Mouse (Mus musculus) thymus, postnatal 10 days (tissue): ENCODE results near the gene Prkci.

Experiments used
- DNase-seq, 2 experiments: peaks; one replicate each; pipeline ENCODE4 v3.0.0; 2021; ENCODE audit warnings: low spot score in 2 of 2

Gene Prkci

GRCm38 (mm10) chr3:30994859-30995258 is 688 bp upstream of the Prkci start:
- no peak for DNase-seq

GRCm38 (mm10) chr3:30995899-30996687 is 546 bp downstream of the Prkci start:
- no peak for DNase-seq

DNA sequence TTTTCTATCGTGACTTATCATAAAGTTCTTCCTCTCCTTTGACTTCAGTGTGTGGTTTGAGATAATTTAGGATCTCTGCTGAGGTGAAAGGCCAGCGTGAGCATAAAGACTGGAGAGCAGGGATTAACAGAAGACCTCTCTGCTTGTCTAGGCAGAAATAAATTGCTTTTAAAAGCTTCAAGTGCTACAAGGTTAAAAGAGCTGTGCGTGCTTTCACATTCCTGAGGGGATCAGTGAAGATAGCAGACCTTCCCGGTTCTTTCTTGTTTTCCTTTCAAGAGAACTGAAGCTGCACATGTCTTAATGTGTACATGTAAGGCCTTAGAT is 1.1 kb downstream of the Prkci start:
- DNase-seq = no peak

GRCm38 (mm10) chr3:30999401-31000017 is 4.0 kb downstream of the Prkci start:
- DNase-seq = no peak

GRCm38 (mm10) chr3:31000018-31000407 is 4.5 kb downstream of the Prkci start:
- no peak for DNase-seq

DNA sequence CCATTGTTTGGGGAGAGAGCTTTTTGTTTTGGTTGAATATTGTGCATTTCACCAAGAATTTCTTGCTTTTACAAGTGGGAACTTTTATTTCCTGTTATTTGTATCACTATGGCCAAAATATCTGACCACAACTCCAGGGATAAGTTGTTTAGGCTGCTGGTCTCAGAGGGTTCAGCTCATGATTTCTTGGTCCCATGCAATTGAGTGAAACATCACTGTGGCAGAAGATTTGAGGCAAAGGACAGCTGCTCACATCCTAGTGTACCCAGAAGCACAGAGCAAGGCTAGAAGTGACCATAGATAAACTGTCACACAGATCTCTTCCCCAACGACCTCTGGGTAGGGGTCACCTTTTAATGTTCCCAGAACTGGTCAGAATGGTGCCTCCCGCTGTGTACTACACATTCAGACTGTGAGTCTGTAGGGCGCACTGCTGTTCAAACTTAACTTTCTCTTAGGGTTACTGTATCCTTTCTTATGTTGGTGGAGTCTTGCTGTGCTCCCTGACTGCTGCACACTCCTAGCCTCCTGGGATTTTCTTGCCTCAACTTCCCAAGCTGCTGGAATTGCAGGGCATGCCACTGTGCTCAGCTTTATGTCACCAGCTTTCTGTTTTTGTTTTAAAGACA is 5.6 kb downstream of the Prkci start:
- no peak for DNase-seq

GRCm38 (mm10) chr3:31004320-31005209 is 9.0 kb downstream of the Prkci start:
- DNase-seq = no peak

DNA sequence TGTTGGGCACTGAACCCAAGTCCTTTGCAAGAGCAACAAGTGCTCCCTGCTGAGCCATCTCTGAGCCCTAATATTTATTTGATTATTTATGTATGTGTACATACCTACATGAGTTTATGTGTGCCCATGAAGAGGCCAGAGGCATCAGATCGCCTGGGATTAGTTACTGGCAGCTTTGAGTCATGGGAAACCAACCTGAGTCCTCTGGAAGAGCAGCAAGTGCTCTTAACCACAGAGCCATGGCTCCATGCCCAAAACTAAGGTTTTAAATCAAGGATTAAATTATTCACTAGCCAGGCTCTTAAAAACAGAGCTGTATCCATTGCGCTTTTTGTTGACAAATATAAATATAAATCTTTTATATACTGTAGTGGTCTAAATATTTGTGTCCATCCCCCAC is 18.8 kb downstream of the Prkci start:
- DNase-seq = no peak

DNA sequence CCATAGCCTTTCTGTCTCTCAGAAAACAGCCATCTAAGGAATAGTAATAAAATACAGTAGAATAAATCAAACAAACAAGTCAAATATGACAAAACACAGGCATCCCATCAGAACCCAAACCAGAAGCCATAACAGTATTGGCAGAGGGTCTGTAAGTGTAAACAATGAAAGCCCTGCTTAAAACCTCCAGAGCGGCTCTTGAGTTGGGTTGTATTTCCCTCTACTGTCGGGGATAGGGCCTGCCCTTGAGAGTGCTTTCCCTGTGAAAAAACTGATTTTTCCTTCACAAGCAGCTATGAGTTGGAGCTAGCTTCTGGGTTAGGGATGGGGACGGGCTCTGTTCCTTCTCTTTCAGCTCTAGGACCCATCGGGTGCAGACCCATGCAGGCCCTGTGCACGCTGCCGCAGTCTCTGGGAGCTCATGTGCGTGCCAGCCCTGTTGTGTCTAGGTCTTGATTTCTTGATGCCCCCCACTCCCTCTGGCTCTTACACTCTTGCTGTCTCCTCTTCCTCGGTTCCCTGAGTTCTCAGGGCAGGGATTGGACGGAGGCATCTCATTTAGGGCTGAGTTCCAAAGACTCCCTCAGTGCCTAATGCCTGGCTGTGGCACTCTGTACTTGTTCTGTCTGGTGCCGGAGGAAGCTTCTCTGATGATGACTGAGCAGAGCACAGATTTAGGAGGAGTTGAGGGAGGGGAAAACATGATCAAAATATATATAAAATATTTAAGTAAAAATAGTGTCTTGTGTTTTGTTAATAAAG is 20.3 kb downstream of the Prkci start:
- no peak for DNase-seq

GRCm38 (mm10) chr3:31016594-31017196 is 21.1 kb downstream of the Prkci start:
- DNase-seq = no peak

DNA sequence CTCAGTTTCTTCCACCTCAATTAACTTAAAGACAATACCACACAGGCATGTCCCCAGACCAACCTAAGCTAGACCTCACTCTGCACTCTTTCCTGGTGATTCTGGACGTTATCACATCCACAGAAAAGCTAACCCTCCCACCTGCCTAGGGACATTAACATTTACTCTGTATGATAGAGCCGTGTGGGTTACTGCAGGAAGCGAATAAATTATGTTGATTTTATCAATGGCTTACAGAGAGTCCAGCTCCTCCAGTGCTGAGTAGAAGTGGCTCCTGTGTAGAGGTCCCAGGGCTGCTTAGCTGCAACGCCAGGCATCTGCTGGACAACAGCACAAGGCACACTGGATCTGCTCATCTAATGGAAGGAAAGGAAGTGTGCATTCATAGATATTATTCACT is 22.1 kb downstream of the Prkci start:
- DNase-seq = no peak

- no peak for DNase-seq
Measured at GRCm38 (mm10) chr3:31019287-31019686, 23.7 kb downstream of the Prkci start.

DNA sequence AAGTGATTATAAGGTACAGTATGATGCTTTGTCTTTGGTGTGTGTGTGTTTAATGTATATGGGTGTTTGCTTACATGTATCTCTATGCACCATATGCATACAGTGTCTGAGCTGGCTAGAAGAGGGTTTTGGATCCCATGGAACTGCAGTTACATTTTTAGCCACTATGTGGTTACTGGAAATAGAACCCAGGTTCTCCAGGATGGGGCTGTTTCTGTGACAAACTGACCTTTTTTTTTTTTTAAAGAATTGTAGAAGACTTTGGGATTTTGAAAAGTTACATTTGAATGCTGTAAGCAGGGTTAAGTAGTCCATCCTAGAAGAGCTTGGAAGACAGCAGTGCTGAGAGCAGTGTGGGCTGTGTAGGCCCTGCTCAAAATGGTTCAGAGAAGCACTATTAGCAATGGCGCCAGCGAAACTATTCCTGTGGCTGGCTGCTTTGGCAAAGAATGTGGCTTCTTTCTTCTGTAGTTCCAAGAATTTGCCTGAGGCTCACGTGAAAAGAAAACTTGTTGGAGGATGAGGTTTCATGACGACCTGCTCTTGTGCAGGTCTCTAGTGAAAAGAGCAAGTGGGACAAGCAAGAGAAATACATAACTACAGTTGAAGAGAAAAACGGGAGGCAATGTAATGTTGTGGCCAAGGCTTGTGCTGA is 24.4 kb downstream of the Prkci start:
- DNase-seq = no peak

GRCm38 (mm10) chr3:31020656-31021055 is 25.1 kb downstream of the Prkci start:
- no peak for DNase-seq

DNA sequence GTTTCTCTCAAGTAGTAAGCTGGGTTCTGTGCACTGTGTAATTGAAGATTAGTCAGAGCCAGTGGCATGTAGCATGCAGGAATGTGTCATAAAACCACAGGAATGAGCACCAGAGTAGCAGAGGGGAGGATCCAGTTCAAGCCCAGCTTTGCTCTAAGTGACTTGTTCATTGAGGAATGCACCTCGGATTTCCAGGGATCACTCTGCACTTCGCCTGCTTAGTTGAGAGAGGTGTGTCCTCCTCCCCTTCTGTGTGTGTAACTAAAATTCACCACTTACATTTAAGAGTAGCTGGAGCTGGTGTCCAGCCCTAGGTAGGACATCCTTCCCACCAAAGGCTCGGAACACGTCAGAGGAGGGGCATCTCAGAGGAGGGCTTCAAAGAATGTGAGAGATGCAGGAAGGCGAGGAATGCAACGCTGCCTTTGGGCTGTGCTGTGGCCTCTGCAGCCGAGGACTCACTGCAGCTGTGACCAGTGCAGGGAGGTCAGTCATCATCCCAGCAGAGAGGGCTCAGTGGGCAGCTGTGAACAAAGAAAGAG is 27.4 kb downstream of the Prkci start:
- DNase-seq = no peak

DNA sequence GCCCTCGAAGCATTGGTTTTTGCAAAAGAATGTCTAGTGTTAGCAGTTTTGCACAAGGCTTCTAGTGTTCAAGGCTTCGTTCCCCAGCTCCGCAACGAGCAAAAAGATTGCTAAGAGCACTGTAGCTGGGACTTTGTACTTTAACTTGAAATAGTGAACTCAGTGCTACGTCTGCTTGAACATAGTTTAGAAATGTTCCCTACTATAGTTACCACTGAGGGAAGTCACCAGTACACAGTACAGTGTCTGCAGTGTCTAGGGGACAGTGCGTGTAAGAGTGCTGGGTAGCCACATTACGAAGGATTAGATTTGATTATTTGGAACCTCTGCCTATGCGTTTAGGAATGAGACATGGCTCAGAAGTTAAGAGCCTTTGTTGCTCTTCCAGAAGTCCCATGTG is 32.2 kb downstream of the Prkci start:
- no peak for DNase-seq

DNA sequence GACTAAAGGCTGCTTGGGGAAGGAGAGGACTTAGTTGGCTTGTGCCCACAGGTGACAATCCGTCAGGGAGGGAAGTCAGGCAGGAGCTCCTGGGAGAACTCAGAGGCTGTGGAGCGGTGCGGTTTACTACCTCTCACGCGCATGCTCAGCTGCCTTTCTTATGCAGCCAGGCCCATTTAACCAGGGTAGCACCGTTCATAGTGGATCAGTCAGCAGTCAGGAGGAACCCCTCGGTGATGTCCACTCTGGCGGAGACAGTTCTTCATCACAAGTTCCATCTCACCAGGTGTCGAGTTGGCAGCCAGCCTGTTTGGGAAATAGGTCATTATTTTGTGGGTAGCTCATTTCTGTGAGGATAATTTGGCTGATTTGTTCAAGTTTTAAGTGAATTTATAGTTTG is 36.1 kb downstream of the Prkci start:
- no peak for DNase-seq

GRCm38 (mm10) chr3:31033644-31034043 is 38.1 kb downstream of the Prkci start:
- no peak for DNase-seq

GRCm38 (mm10) chr3:31037851-31038250 is 42.3 kb downstream of the Prkci start:
- no peak for DNase-seq

DNA sequence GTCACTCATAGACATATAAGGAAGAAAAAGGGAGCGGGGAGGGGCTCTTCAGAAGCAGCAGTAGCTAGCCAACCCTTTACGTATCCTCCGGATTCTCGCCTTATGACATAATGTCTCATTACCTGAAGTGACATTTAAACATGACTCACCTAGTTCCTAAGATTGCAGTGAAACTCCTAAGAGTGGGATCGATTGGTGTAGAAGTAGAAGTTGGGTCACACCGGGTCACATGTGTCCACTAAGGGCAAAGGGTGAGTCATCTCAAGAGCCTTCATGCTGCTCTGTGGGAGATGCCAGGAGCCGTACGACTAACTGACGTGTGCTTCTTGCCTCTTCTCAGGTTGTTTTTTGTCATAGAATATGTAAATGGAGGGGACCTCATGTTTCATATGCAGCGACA is 43.1 kb downstream of the Prkci start:
- DNase-seq = no peak
